Mouse (Mus musculus): ENCODE measurements around the gene Dnase1l3.

DNA sequence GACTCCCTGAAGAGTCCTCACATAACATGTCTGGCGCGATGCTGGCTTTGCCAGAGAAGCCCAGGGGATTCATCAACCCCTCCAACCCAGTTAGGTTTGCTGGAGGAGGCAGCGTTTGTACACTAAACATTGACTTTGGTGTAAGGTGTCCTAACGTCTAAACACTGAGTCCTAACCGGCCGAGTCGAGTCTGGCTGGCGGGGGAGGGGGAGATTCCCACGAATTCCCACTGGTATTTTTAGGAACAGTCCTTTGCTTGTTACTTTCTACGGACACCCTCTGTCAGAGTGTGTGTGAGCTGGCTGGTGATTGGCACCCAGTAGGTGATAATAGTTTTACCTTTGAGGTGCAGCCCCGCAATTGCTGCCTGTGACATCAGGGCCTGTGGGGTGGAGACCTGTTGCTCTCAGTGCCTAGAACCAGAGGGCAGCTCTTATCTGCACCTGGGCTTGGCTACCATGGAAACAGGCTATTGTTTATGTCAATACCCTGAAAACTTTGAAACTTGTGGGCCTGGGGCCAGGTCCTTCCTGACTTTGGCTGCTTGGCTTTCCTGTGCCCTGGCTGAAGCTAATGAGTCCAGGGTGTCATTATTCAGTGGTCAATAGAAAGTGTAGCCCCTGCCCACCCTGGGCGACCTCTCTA is 41.6 kb downstream of the Dnase1l3 start:
- TF ChIP-seq EP300 (IDR thresholded peaks at IDR 0.05; ENCODE audit: insufficient read depth, low read depth, low read length) (peak; percentile 72; the same call in 1 of the 2 replicates), CTCF (IDR thresholded peaks at IDR 0.05; ENCODE audit: low read depth, low read length) (no peak)
